Mouse (Mus musculus) myocyte (in vitro differentiated cells): ENCODE results near the gene Nop14. TPM values are rescaled to one million over a fixed set of nuclear protein-coding genes. Genes with fewer than 3 reads are reported as not detected.

Experiments
- H3K27me3 ChIP-seq: one replicate; pipeline ENCODE4 v1.6.1; 2011; ENCODE audit not compliant: control insufficient read depth, insufficient read depth, insufficient read length
- H3K36me3 ChIP-seq: one replicate; pipeline ENCODE4 v1.6.1; 2011; ENCODE audit not compliant: control insufficient read depth, insufficient read depth
- H3K4me2 ChIP-seq: one replicate; pipeline ENCODE4 v1.6.1; 2011; ENCODE audit warnings: low read depth, control low read depth
- H3K4me3 ChIP-seq: one replicate; pipeline ENCODE4 v1.5.1; 2011; ENCODE audit warnings: mild to moderate bottlenecking, control low read depth, moderate library complexity
- H3K79me2 ChIP-seq: one replicate; pipeline ENCODE4 v1.6.1; 2011; ENCODE audit not compliant: control insufficient read depth, insufficient read depth
- H3ac ChIP-seq: one replicate; pipeline ENCODE4 v1.6.1; 2011; ENCODE audit not compliant: control insufficient read depth, insufficient read length
- CEBPB ChIP-seq: IDR thresholded peaks from 2 replicates; pipeline ENCODE4 v1.6.1; 2011; ENCODE audit warnings: mild to moderate bottlenecking, moderate library complexity; ENCODE audit not compliant: poor library complexity, insufficient read depth, severe bottlenecking
- E2F4 ChIP-seq: IDR thresholded peaks from one replicate; pipeline ENCODE4 v1.6.1; 2011; ENCODE audit warnings: mild to moderate bottlenecking, control low read depth, moderate library complexity; ENCODE audit not compliant: insufficient read depth
- MAX ChIP-seq: IDR thresholded peaks from one replicate; pipeline ENCODE4 v1.6.1; 2011; ENCODE audit warnings: low read depth, mild to moderate bottlenecking, control low read depth
- MYOD1 ChIP-seq, 3 experiments: IDR thresholded peaks; one replicate each; pipeline ENCODE4 v1.6.1; 2011; ENCODE audit warnings: control low read depth in 2 of 3, low read depth in 2 of 3, mild to moderate bottlenecking in 2 of 3, moderate library complexity in 1 of 3; ENCODE audit not compliant: insufficient read length in 2 of 3, control insufficient read depth in 1 of 3
- MYOG ChIP-seq, 3 experiments: IDR thresholded peaks; one replicate each; pipeline ENCODE4 v1.6.1; 2011; ENCODE audit warnings: control low read depth in 2 of 3, low read depth in 2 of 3, mild to moderate bottlenecking in 2 of 3; ENCODE audit not compliant: insufficient read length in 2 of 3, control insufficient read depth in 1 of 3, insufficient read depth in 1 of 3
- POLR2A ChIP-seq: IDR thresholded peaks from one replicate; pipeline ENCODE4 v1.6.1; 2011; ENCODE audit warnings: low read depth, mild to moderate bottlenecking, control low read depth, moderate library complexity; ENCODE audit not compliant: insufficient read length
- POLR2AphosphoS2 ChIP-seq: IDR thresholded peaks from one replicate; pipeline ENCODE4 v1.6.1; 2011; ENCODE audit warnings: low read depth, control low read depth; ENCODE audit not compliant: insufficient read length
- REST ChIP-seq: IDR thresholded peaks from one replicate; pipeline ENCODE4 v1.6.1; 2011; ENCODE audit warnings: mild to moderate bottlenecking, control low read depth, moderate library complexity; ENCODE audit not compliant: insufficient read depth, insufficient read length
- SRF ChIP-seq: IDR thresholded peaks from one replicate; pipeline ENCODE4 v1.6.1; 2011; ENCODE audit warnings: low read depth; ENCODE audit not compliant: control insufficient read depth, insufficient read length
- TCF12 ChIP-seq: IDR thresholded peaks from one replicate; pipeline ENCODE4 v1.6.1; 2011; ENCODE audit warnings: mild to moderate bottlenecking, control low read depth; ENCODE audit not compliant: poor library complexity, insufficient read depth, severe bottlenecking
- TCF3 ChIP-seq: IDR thresholded peaks from one replicate; pipeline ENCODE4 v1.6.1; 2011; ENCODE audit warnings: low read depth, control low read depth; ENCODE audit not compliant: insufficient read length
- USF1 ChIP-seq: IDR thresholded peaks from one replicate; pipeline ENCODE4 v1.6.1; 2011; ENCODE audit warnings: low read depth, mild to moderate bottlenecking, control low read depth, moderate library complexity
- polyA plus RNA-seq: library from polyadenylated mRNA; unstranded; fragments of >200 nt; fragmentation: generic; extraction: Trizol; gene quantifications from one replicate; pipeline ENCODE4 v1.2.1, GENCODE M21; 2012; ENCODE audit warnings: missing spikeins

The Nop14 gene
- polyA plus RNA-seq, 1 experiment, result 30.4 TPM

- H3K27me3 ChIP-seq, result no peaks in the 10 kb centered on the region
- no peak overlapping the region for H3K4me3 ChIP-seq
- peaks cover 6% of the 10 kb centered on the region for H3K36me3 ChIP-seq
- TF ChIP-seq MYOD1 (IDR thresholded peaks at IDR 0.05; ENCODE audit: control insufficient read depth in 1 of 3, insufficient read length in 2 of 3, low read depth in 2 of 3) (no peak), CEBPB (no peak), USF1 (no peak), E2F4 (no peak), POLR2AphosphoS2 (no peak), REST (no peak), POLR2A (no peak), TCF3 (no peak), SRF (no peak), TCF12 (no peak), MYOG (IDR thresholded peaks at IDR 0.05; ENCODE audit: control insufficient read depth in 1 of 3, insufficient read depth in 1 of 3, insufficient read length in 2 of 3, low read depth in 2 of 3) (no peak), MAX (no peak)
- H3ac ChIP-seq, result no peak overlapping the region
- peaks cover 82% of the 10 kb centered on the region for H3K79me2 ChIP-seq
- no peak overlapping the region for H3K4me2 ChIP-seq
Observed at GRCm38 (mm10) chr5:34591388-34592004, 68.5 kb downstream of the Nop14 start.

- Histone ChIP-seq H3ac (no peak overlapping the region), H3K4me3 (no peak overlapping the region), H3K4me2 (no peak overlapping the region), H3K79me2 (peaks cover 81% of the 10 kb centered on the region), H3K27me3 (no peaks in the 10 kb centered on the region), H3K36me3 (peaks cover 6% of the 10 kb centered on the region)
- TF ChIP-seq MAX (no peak), POLR2AphosphoS2 (no peak)
Observed at GRCm38 (mm10) chr5:34590702-34591101, 69.2 kb downstream of the Nop14 start.

- Histone ChIP-seq H3K79me2 (peaks cover 84% of the 10 kb centered on the region), H3K4me3 (no peak overlapping the region), H3K4me2 (no peak overlapping the region), H3K27me3 (no peaks in the 10 kb centered on the region), H3K36me3 (peaks cover 6% of the 10 kb centered on the region), H3ac (no peak overlapping the region)
- no peak for TF ChIP-seq TCF3
- TF ChIP-seq MYOG (IDR thresholded peaks at IDR 0.05; ENCODE audit: control insufficient read depth in 1 of 3, insufficient read depth in 1 of 3, insufficient read length in 2 of 3, low read depth in 2 of 3), result no peak
Observed at GRCm38 (mm10) chr5:34590059-34590458, 69.9 kb downstream of the Nop14 start.

Other genes with a start within 250 kb of the Nop14 start
- 10.6 TPM for gene Tnip2, start 146.2 kb downstream of the Nop14 start, polyA plus RNA-seq
- 14.3 TPM for gene Sh3bp2, start 134.3 kb downstream of the Nop14 start, polyA plus RNA-seq
- 160 TPM for gene Add1, start 86.5 kb downstream of the Nop14 start, polyA plus RNA-seq
- gene Mfsd10, start 22.9 kb downstream of the Nop14 start, polyA plus RNA-seq, result 41.0 TPM
- 0.34 TPM for gene Grk4, start 231 bp upstream of the Nop14 start, polyA plus RNA-seq
- gene Htt, start 101.6 kb upstream of the Nop14 start, polyA plus RNA-seq, result 8.9 TPM
- not detected for gene Msantd1, start 247.9 kb upstream of the Nop14 start, polyA plus RNA-seq